Mouse (Mus musculus) stomach, postnatal 0 days (tissue): ENCODE measurements at regions not wholly inside any gene's neighbourhood (a gene's known extent, or its start where the extent isn't known, plus 50 kb on each side); places are given as distances from the start of the nearest gene placed in this dataset.

Source experiments
- ATAC-seq: fragments of 200-750 bp; cut with Nextera tagmentation; 2 replicates; pipeline ENCODE4 v1.8.0; 2017; ENCODE audit not compliant: low FRiP score, low TSS enrichment
- DNase-seq: peaks from one replicate; pipeline ENCODE4 v3.0.0-alpha.2; 2016; ENCODE audit warnings: low spot score
- H3K27ac ChIP-seq: fragments of 300-500 bp; sonication (generic); replicated peaks from 2 replicates; pipeline ENCODE4 v1.5.1; 2014; ENCODE audit warnings: mild to moderate bottlenecking, control low read depth
- H3K27me3 ChIP-seq: fragments of 300-500 bp; sonication (generic); 2 replicates; pipeline ENCODE4 v1.6.1; 2014; ENCODE audit warnings: low read length; ENCODE audit not compliant: control insufficient read depth, insufficient read depth
- H3K36me3 ChIP-seq: fragments of 300-500 bp; sonication (generic); 2 replicates; pipeline ENCODE4 v1.6.1; 2014; ENCODE audit warnings: low read length, mixed read lengths; ENCODE audit not compliant: control insufficient read depth, insufficient read depth
- H3K4me1 ChIP-seq: fragments of 300-500 bp; sonication (generic); replicated peaks from 2 replicates; pipeline ENCODE4 v1.6.1; 2014; ENCODE audit warnings: antibody characterized with exemption; ENCODE audit not compliant: control insufficient read depth, insufficient read depth
- H3K4me2 ChIP-seq: fragments of 300-500 bp; sonication (generic); replicated peaks from 2 replicates; pipeline ENCODE4 v1.6.1; 2014; ENCODE audit warnings: low read depth, mild to moderate bottlenecking, control low read depth, moderate library complexity
- H3K4me3 ChIP-seq: fragments of 300-500 bp; sonication (generic); 2 replicates; pipeline ENCODE4 v1.5.1; 2014; ENCODE audit warnings: low read depth, low read length, control low read depth
- H3K9ac ChIP-seq: fragments of 300-500 bp; sonication (generic); 2 replicates; pipeline ENCODE4 v1.6.1; 2014; ENCODE audit warnings: mild to moderate bottlenecking, low read length, control low read depth, mixed read lengths
- H3K9me3 ChIP-seq: fragments of 300-500 bp; sonication (generic); 2 replicates; pipeline ENCODE4 v1.6.1; 2016; ENCODE audit warnings: low read length; ENCODE audit not compliant: control insufficient read depth
- CTCF ChIP-seq: IDR thresholded peaks from 2 replicates; pipeline ENCODE4 v1.5.1; 2016; ENCODE audit warnings: antibody characterized with exemption, low read depth, mild to moderate bottlenecking, moderate library complexity
- EP300 ChIP-seq: optimal IDR thresholded peaks from 2 replicates; pipeline ENCODE3; 2016; ENCODE audit warnings: antibody characterized with exemption
- WGBS: fragments of 180-500 bp; shearing (Covaris S2); extraction: QIAGEN DNeasy Blood & Tissue Kit; methylation state at CpG from one replicate; pipeline ENCODE4 v1.1.7; 2014; 5-methylcytosine and 5-hydroxymethylcytosine counted together

DNA sequence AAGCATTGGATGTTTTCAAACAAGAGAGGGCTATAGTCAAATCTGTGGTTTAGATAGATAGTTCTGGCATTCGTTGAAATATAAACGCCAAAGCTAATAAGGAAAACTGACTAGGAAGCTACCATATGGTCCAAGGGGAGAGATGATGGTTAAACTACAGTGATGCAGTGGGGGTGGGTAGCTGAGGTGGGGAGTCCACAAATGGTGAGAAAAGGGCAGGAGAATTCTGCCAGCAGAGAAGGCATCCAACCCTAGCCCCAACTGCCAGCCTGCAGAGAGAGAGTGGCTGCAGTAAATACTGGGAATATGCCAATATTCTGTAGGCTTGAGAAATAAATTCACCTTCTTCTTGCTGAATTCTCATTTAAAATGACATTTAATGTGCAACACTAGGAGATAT is 204.3 kb downstream of the Fam84b start:
- Histone ChIP-seq H3K36me3 (no peaks in the 10 kb centered on the region), H3K9ac (no peak overlapping the region), H3K4me3 (no peak overlapping the region), H3K27ac (no peak overlapping the region), H3K4me2 (no peak overlapping the region), H3K27me3 (no peaks in the 10 kb centered on the region), H3K4me1 (no peaks in the 10 kb centered on the region), H3K9me3 (no peaks in the 10 kb centered on the region)
- ATAC-seq (no peak), DNase-seq (no peak)
- TF ChIP-seq EP300: no peak
- no peak for TF ChIP-seq CTCF
- 68% methylated on average over 2 of the region's 2 CpGs for WGBS

- Histone ChIP-seq H3K27me3 (no peaks in the 10 kb centered on the region), H3K9me3 (no peaks in the 10 kb centered on the region), H3K4me1 (no peaks in the 10 kb centered on the region), H3K4me3 (no peak overlapping the region), H3K36me3 (no peaks in the 10 kb centered on the region), H3K27ac (no peak overlapping the region), H3K4me2 (no peak overlapping the region), H3K9ac (no peak overlapping the region)
- DNase-seq (no peak), ATAC-seq (no peak)
- 77% methylated on average over 1 of the region's 1 CpGs for WGBS
- TF ChIP-seq EP300 (no peak), CTCF (no peak)
Measured at GRCm38 (mm10) chr15:60641770-60642169, 211.8 kb downstream of the Fam84b start.

DNA sequence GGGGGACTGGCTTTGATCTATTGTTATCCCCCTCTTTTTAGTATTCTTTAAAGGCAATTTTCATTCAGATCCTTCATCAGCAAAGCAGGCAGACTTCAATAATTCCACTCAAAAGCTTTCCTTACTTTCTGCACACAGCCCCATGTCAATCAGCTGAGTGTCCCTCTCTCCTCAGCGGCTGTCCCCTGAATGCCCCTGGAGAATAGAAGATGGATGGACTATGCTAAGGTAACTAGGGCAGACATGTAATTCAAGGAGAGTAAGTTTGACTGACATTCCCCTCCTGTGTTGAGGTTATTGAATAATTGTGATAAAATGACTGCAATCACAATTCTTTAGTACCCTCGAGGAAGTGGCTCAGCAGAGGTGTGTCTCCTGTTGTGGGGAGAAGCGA is 220.1 kb downstream of the Fam84b start:
- Histone ChIP-seq H3K9me3 (no peaks in the 10 kb centered on the region), H3K27me3 (no peaks in the 10 kb centered on the region), H3K27ac (no peak overlapping the region), H3K4me2 (no peak overlapping the region), H3K4me3 (no peak overlapping the region), H3K36me3 (no peaks in the 10 kb centered on the region), H3K4me1 (no peaks in the 10 kb centered on the region), H3K9ac (no peak overlapping the region)
- DNase-seq: no peak
- 65% methylated on average over 3 of the region's 3 CpGs for WGBS
- ATAC-seq: no peak
- no peak for TF ChIP-seq EP300
- TF ChIP-seq CTCF: no peak

DNA sequence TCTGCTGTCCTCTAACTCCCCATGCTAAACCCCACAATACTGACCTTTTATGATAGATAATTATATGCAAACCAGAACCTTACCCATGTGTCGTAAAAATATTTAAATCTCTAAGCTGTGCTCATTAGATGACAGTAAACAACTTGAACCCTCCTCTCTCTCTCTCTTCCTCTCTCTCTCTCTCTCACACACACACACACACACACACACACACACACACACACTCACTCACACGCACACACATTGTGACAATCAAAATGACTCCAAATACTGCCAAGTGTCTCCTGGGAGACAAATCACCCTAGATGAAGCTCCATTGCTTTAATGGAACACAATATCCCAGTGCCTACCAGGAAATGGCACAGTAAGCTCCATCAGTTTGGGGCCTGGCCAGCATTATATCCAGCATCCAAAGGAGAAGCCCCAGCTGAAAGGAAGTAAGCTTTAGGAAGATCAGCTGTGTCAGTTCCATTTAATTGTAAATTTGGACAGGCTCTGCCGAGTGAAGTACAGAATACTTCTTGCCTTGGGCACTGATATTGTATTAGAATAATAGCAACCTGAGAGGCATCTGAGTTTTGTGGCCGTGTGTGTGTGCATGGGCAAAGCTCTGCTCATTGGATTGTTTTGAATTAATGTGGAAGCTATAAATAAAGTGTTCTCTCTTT is 220.7 kb downstream of the Fam84b start:
- no peak overlapping the region for H3K9ac ChIP-seq
- H3K9me3 ChIP-seq: no peaks in the 10 kb centered on the region
- no peaks in the 10 kb centered on the region for H3K27me3 ChIP-seq
- 64% methylated on average over 4 of the region's 4 CpGs for WGBS
- no peaks in the 10 kb centered on the region for H3K4me1 ChIP-seq
- no peak for DNase-seq
- H3K4me2 ChIP-seq: no peak overlapping the region
- ATAC-seq: no peak
- no peaks in the 10 kb centered on the region for H3K36me3 ChIP-seq
- TF ChIP-seq CTCF (no peak), EP300 (no peak)
- no peak overlapping the region for H3K4me3 ChIP-seq
- no peak overlapping the region for H3K27ac ChIP-seq

- no peak for TF ChIP-seq EP300
- no peak for TF ChIP-seq CTCF
- Histone ChIP-seq H3K36me3 (no peaks in the 10 kb centered on the region), H3K4me1 (no peaks in the 10 kb centered on the region), H3K4me2 (no peak overlapping the region), H3K9me3 (no peaks in the 10 kb centered on the region), H3K27me3 (no peaks in the 10 kb centered on the region), H3K9ac (no peak overlapping the region), H3K27ac (no peak overlapping the region), H3K4me3 (no peak overlapping the region)
- DNase-seq (no peak), ATAC-seq (no peak)
- WGBS: 71% methylated on average over 7 of the region's 7 CpGs
Measured at GRCm38 (mm10) chr15:60630756-60631402, 222.7 kb downstream of the Fam84b start.

DNA sequence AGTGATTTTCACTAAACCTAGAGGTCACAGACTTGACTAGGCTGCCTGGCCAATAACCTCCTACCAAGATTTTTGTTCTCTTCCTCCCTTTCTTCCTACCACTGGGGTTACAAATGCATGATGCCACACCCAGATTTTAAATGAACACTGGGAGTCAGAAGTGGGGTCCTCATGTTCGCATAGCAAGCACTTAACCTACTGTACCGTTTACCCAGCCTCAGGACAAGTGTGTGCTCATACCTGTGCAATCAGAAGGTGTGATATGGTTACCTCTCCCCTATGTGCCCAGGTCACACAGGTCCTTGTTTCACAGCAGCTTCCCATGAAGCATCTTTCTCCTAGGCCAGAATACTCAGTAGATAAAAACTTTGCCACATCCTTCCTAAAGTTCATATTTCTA is 234.8 kb downstream of the Fam84b start:
- Histone ChIP-seq H3K9ac (no peak overlapping the region), H3K36me3 (no peaks in the 10 kb centered on the region), H3K4me1 (no peaks in the 10 kb centered on the region), H3K4me3 (no peak overlapping the region), H3K4me2 (no peak overlapping the region), H3K9me3 (no peaks in the 10 kb centered on the region), H3K27ac (no peak overlapping the region), H3K27me3 (no peaks in the 10 kb centered on the region)
- no peak for DNase-seq
- 64% methylated on average over 2 of the region's 2 CpGs for WGBS
- TF ChIP-seq EP300: no peak
- TF ChIP-seq CTCF: no peak
- ATAC-seq: no peak
